Mouse (Mus musculus): Measurements from ENCODE around the gene Gm44973. TPM values are rescaled to one million over a fixed set of nuclear protein-coding genes. Genes with fewer than 3 reads are reported as not detected.
A peak's percentile ranks its signal among the peaks of the same experiment; 100 is the strongest.
"Not testable (repeated sequence)": the region's sequence is repeated elsewhere in the genome, so short reads cannot be mapped to it uniquely, and the experiment has no call there.

Gm44973 gene
- 0.31 TPM in 1 of 2 replicates, not detected in the other for total RNA-seq (2017)

- ATAC-seq (replicated peaks in 1 of 2; ENCODE audit: insufficient read depth in 1 of 2, low FRiP score in 2 of 2, low TSS enrichment in 1 of 2, low read depth in 1 of 2, poor library complexity in 2 of 2, severe bottlenecking in 2 of 2) = peak; percentile 66 to 69
These were observed at the start of gene Gm44973 for GRCm38 (mm10) chr7:5015118-5016001. Gm44973 (plus strand) TSS chr7:5015496.

GRCm38 (mm10) chr7:4971068-4971467 is 44.2 kb upstream of the Gm44973 start, which contains the start of gene Sbk3:
Sbk3 (minus strand) TSS chr7:4971168.
- no peak for ATAC-seq (replicated peaks in 1 of 2; ENCODE audit: insufficient read depth in 1 of 2, low FRiP score in 2 of 2, low TSS enrichment in 1 of 2, low read depth in 1 of 2, poor library complexity in 2 of 2, severe bottlenecking in 2 of 2)

- ATAC-seq (replicated peaks in 1 of 2; ENCODE audit: insufficient read depth in 1 of 2, low FRiP score in 2 of 2, low TSS enrichment in 1 of 2, low read depth in 1 of 2, poor library complexity in 2 of 2, severe bottlenecking in 2 of 2) = no peak
These were observed 43.6 kb upstream of the Gm44973 start for GRCm38 (mm10) chr7:4971710-4972109.

- peak; percentile 25 to 59; a peak in 2 of 4 replicates for ATAC-seq (replicated peaks in 1 of 2; ENCODE audit: insufficient read depth in 1 of 2, low FRiP score in 2 of 2, low TSS enrichment in 1 of 2, low read depth in 1 of 2, poor library complexity in 2 of 2, severe bottlenecking in 2 of 2)
These were observed 42.8 kb upstream of the Gm44973 start for GRCm38 (mm10) chr7:4972321-4973047.

GRCm38 (mm10) chr7:4975455-4975854 is 39.8 kb upstream of the Gm44973 start:
- no peak for ATAC-seq (replicated peaks in 1 of 2; ENCODE audit: insufficient read depth in 1 of 2, low FRiP score in 2 of 2, low TSS enrichment in 1 of 2, low read depth in 1 of 2, poor library complexity in 2 of 2, severe bottlenecking in 2 of 2)

- no peak for ATAC-seq (replicated peaks in 1 of 2; ENCODE audit: insufficient read depth in 1 of 2, low FRiP score in 2 of 2, low TSS enrichment in 1 of 2, low read depth in 1 of 2, poor library complexity in 2 of 2, severe bottlenecking in 2 of 2)
These were observed 38.5 kb upstream of the Gm44973 start for GRCm38 (mm10) chr7:4976832-4977231.

- ATAC-seq (replicated peaks in 1 of 2; ENCODE audit: insufficient read depth in 1 of 2, low FRiP score in 2 of 2, low TSS enrichment in 1 of 2, low read depth in 1 of 2, poor library complexity in 2 of 2, severe bottlenecking in 2 of 2) = no peak
These were observed 27.0 kb upstream of the Gm44973 start for GRCm38 (mm10) chr7:4988250-4988649.

GRCm38 (mm10) chr7:4993347-4993998 is 21.8 kb upstream of the Gm44973 start:
- ATAC-seq (replicated peaks in 1 of 2; ENCODE audit: insufficient read depth in 1 of 2, low FRiP score in 2 of 2, low TSS enrichment in 1 of 2, low read depth in 1 of 2, poor library complexity in 2 of 2, severe bottlenecking in 2 of 2) = no peak

- ATAC-seq (replicated peaks in 1 of 2; ENCODE audit: insufficient read depth in 1 of 2, low FRiP score in 2 of 2, low TSS enrichment in 1 of 2, low read depth in 1 of 2, poor library complexity in 2 of 2, severe bottlenecking in 2 of 2) = no peak
These were observed 21.1 kb upstream of the Gm44973 start for GRCm38 (mm10) chr7:4993999-4994788.

GRCm38 (mm10) chr7:4995268-4996002 is 19.9 kb upstream of the Gm44973 start:
- ATAC-seq (replicated peaks in 1 of 2; ENCODE audit: insufficient read depth in 1 of 2, low FRiP score in 2 of 2, low TSS enrichment in 1 of 2, low read depth in 1 of 2, poor library complexity in 2 of 2, severe bottlenecking in 2 of 2) = peak in 1 of 2 experiments; percentile 14; a peak in 2 of 4 replicates

GRCm38 (mm10) chr7:4996003-4996895 is 19.0 kb upstream of the Gm44973 start, which contains the start of gene Zfp579:
Zfp579 (minus strand) TSS chr7:4996158.
- ATAC-seq (replicated peaks in 1 of 2; ENCODE audit: insufficient read depth in 1 of 2, low FRiP score in 2 of 2, low TSS enrichment in 1 of 2, low read depth in 1 of 2, poor library complexity in 2 of 2, severe bottlenecking in 2 of 2) = peak; percentile 66 to 81

GRCm38 (mm10) chr7:4996934-4997333 is 18.4 kb upstream of the Gm44973 start:
- no peak for ATAC-seq (replicated peaks in 1 of 2; ENCODE audit: insufficient read depth in 1 of 2, low FRiP score in 2 of 2, low TSS enrichment in 1 of 2, low read depth in 1 of 2, poor library complexity in 2 of 2, severe bottlenecking in 2 of 2)

GRCm38 (mm10) chr7:4999876-5000275 is 15.4 kb upstream of the Gm44973 start:
- ATAC-seq (replicated peaks in 1 of 2; ENCODE audit: insufficient read depth in 1 of 2, low FRiP score in 2 of 2, low TSS enrichment in 1 of 2, low read depth in 1 of 2, poor library complexity in 2 of 2, severe bottlenecking in 2 of 2) = 0 out of 4 replicates have a peak, but pooled peaks of 1 of the 2 experiments have one; percentile 48

- not testable (repeated sequence) for ATAC-seq (replicated peaks in 1 of 2; ENCODE audit: insufficient read depth in 1 of 2, low FRiP score in 2 of 2, low TSS enrichment in 1 of 2, low read depth in 1 of 2, poor library complexity in 2 of 2, severe bottlenecking in 2 of 2)
These were observed 12.4 kb upstream of the Gm44973 start for GRCm38 (mm10) chr7:5002876-5003275.

- no peak for ATAC-seq (replicated peaks in 1 of 2; ENCODE audit: insufficient read depth in 1 of 2, low FRiP score in 2 of 2, low TSS enrichment in 1 of 2, low read depth in 1 of 2, poor library complexity in 2 of 2, severe bottlenecking in 2 of 2)
These were observed 7.1 kb upstream of the Gm44973 start for GRCm38 (mm10) chr7:5008229-5008628.

Measured in hematopoietic stem cell, adult 5-6 weeks (primary cell).